Mouse (Mus musculus) neural tube, embryonic 11.5 days (tissue): ENCODE results near the gene Phospho1. TPM values are rescaled to one million over a fixed set of nuclear protein-coding genes. Genes with fewer than 3 reads are reported as not detected.

ENCODE experiments used
- ATAC-seq: fragments of 200-750 bp; cut with Nextera tagmentation; 2 replicates; pipeline ENCODE4 v1.8.0; 2017; ENCODE audit warnings: moderate number of reproducible peaks, mild to moderate bottlenecking, moderate TSS enrichment, moderate library complexity; ENCODE audit not compliant: insufficient read depth, low FRiP score, low TSS enrichment
- DNase-seq: peaks from one replicate; pipeline ENCODE4 v3.0.0-alpha.2; 2015; ENCODE audit warnings: low spot score
- H3K27ac ChIP-seq: fragments of 300-500 bp; sonication (generic); 2 replicates; pipeline ENCODE4 v1.5.1; 2014; ENCODE audit warnings: low read depth, mild to moderate bottlenecking, low read length
- H3K27me3 ChIP-seq: fragments of 300-500 bp; sonication (generic); 2 replicates; pipeline ENCODE4 v1.6.1; 2014; ENCODE audit warnings: mild to moderate bottlenecking, low read length, mixed read lengths; ENCODE audit not compliant: control insufficient read depth, insufficient read depth
- H3K36me3 ChIP-seq: fragments of 300-500 bp; sonication (generic); 2 replicates; pipeline ENCODE4 v1.6.1; 2014; ENCODE audit warnings: mild to moderate bottlenecking, low read length, moderate library complexity, mixed read lengths; ENCODE audit not compliant: control insufficient read depth, insufficient read depth
- H3K4me1 ChIP-seq: fragments of 300-500 bp; sonication (generic); 2 replicates; pipeline ENCODE4 v1.6.1; 2014; ENCODE audit warnings: low read length, mixed read lengths; ENCODE audit not compliant: control insufficient read depth, insufficient read depth
- H3K4me2 ChIP-seq: fragments of 300-500 bp; sonication (generic); 2 replicates; pipeline ENCODE4 v1.6.1; 2014; ENCODE audit warnings: low read depth, mild to moderate bottlenecking, moderate library complexity
- H3K4me3 ChIP-seq: fragments of 300-500 bp; sonication (generic); 2 replicates; pipeline ENCODE4 v1.5.1; 2014; ENCODE audit warnings: low read depth, low read length
- H3K9ac ChIP-seq: fragments of 300-500 bp; sonication (generic); 2 replicates; pipeline ENCODE4 v1.6.1; 2014; ENCODE audit warnings: mild to moderate bottlenecking, low read length
- H3K9me3 ChIP-seq: fragments of 300-500 bp; sonication (generic); 2 replicates; pipeline ENCODE4 v1.6.1; 2016; ENCODE audit warnings: low read length; ENCODE audit not compliant: control insufficient read depth
- WGBS: fragments of 180-500 bp; shearing (Covaris S2); extraction: QIAGEN DNeasy Blood & Tissue Kit; methylation state at CpG from one replicate; pipeline ENCODE4 v1.1.7; 2014; 5-methylcytosine and 5-hydroxymethylcytosine counted together
- polyA plus RNA-seq: library from polyadenylated mRNA; unstranded; fragments of >200 nt; fragmentation: Nextera tagmentation; extraction: Ambion mirVana; gene quantifications from 2 replicates; pipeline ENCODE4 v1.2.1, GENCODE M21; 2014

The Phospho1 gene
- polyA plus RNA-seq, 1 experiment from 2014 or later: not detected

DNA sequence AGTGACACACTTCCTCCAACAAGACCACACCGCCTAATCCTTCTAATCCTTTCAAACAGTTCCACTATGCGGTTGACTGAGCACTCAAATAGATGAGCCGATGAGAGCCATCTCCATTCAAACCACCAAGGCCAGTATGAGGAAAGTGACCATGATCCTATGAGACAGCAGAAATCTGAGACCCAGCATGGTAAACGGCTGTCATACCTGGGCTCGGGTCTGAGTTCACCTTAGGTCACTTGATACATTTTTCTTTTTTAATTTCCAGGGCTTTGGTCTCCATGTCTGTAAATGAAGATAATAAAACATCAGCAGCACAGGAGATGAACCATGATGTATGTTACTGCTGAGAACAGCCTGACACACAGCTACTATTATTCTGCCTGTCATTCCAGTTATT is 16.4 kb upstream of the Phospho1 start:
- Histone ChIP-seq H3K36me3 (no peaks in the 10 kb centered on the region), H3K9me3 (no peaks in the 10 kb centered on the region; the same call in 1 of the 2 replicates), H3K4me2 (no peak overlapping the region), H3K4me3 (no peak overlapping the region), H3K27ac (no peak overlapping the region), H3K27me3 (no peaks in the 10 kb centered on the region), H3K9ac (no peak overlapping the region), H3K4me1 (no peaks in the 10 kb centered on the region; the same call in 1 of the 2 replicates)
- ATAC-seq (no peak), DNase-seq (no peak)
- 96% methylated on average over 5 of the region's 5 CpGs for WGBS

DNA sequence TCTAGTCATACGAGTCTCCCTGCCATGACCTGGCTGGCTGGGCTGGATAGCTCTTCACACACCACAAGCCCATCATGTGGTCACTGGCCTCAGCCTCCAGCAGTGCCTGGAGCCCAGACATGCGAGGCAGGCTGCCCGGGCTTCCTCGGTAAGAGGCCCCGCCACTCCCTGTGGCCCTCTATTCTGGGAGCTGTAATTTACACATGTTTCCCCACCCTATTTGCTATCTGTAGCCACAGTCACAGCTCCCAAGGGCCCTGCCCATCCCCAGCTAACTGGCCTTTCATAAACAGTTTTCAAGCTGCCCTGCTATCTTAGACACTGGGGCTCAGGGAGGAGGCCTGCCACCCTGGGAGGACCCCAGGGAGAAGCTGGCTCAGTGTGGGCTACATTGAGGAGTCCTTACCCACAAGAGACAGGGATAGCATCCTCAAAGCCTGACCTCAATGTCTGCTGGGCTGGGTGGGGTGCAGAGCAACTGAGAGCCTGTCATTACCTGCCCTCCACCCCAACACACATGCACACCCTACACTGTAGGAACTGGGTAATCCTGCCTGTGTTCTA is 15.8 kb upstream of the Phospho1 start:
- ATAC-seq: no peak
- DNase-seq: no peak
- Histone ChIP-seq H3K9me3 (no peaks in the 10 kb centered on the region; the same call in 1 of the 2 replicates), H3K27me3 (no peaks in the 10 kb centered on the region), H3K36me3 (no peaks in the 10 kb centered on the region), H3K9ac (peak overlapping the region; percentile 6; the same call in 1 of the 2 replicates), H3K4me3 (no peak overlapping the region), H3K4me2 (no peak overlapping the region), H3K27ac (no peak overlapping the region), H3K4me1 (no peaks in the 10 kb centered on the region; the same call in 1 of the 2 replicates)
- WGBS: 90% methylated on average over 5 of the region's 5 CpGs

DNA sequence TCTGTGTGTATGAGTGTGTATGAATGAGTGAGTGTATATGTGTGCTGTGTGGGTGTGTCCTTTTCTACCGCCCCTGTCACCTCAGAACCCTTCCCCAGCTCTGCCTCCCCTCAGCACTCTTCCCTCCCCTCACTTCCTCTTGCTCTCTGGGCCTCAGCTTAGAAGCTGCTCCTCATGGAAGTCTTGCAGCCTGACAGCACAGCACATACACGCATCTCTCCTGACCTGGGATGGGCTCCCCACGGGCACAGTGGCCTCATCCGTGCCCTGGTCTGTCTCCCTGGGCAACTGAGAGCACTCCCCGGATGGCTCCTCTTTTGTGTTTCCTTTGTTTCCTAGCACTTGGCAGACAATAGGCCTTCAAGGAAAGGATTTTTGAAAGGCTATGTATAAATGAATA is 14.7 kb upstream of the Phospho1 start:
- no peak overlapping the region for H3K9ac ChIP-seq
- H3K4me3 ChIP-seq: no peak overlapping the region
- WGBS: 38% methylated on average over 5 of the region's 5 CpGs
- no peaks in the 10 kb centered on the region; the same call in 1 of the 2 replicates for H3K9me3 ChIP-seq
- no peak overlapping the region for H3K4me2 ChIP-seq
- H3K36me3 ChIP-seq: no peaks in the 10 kb centered on the region
- H3K4me1 ChIP-seq: no peaks in the 10 kb centered on the region; the same call in 1 of the 2 replicates
- DNase-seq (no peak), ATAC-seq (no peak)
- H3K27me3 ChIP-seq: no peaks in the 10 kb centered on the region
- H3K27ac ChIP-seq: no peak overlapping the region

DNA sequence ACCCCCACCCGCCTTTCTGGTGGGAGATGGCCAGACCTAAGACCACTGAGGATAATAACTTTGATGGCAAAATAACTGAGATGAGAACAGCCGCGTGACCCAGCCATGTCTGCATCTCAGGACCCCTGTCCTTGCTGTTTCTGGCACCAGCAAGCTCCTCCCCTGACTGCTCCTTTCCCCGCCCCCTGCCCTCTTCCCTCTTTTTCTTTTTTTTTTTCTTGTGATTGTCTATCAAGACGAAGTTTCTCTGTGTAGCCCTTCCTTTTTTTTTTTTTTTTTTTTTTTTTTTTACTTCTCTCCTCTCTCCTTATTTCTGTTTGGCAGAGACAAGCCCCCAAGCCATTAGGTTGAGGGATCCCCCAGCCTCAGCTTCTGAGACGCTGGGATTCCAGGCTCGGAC is 13.5 kb upstream of the Phospho1 start:
- Histone ChIP-seq H3K36me3 (no peaks in the 10 kb centered on the region), H3K4me1 (no peaks in the 10 kb centered on the region; the same call in 1 of the 2 replicates), H3K4me2 (no peak overlapping the region), H3K4me3 (no peak overlapping the region), H3K9ac (no peak overlapping the region), H3K27me3 (no peaks in the 10 kb centered on the region), H3K27ac (no peak overlapping the region), H3K9me3 (no peaks in the 10 kb centered on the region; the same call in 1 of the 2 replicates)
- ATAC-seq (no peak), DNase-seq (no peak)
- 55% methylated on average over 7 of the region's 7 CpGs for WGBS

DNA sequence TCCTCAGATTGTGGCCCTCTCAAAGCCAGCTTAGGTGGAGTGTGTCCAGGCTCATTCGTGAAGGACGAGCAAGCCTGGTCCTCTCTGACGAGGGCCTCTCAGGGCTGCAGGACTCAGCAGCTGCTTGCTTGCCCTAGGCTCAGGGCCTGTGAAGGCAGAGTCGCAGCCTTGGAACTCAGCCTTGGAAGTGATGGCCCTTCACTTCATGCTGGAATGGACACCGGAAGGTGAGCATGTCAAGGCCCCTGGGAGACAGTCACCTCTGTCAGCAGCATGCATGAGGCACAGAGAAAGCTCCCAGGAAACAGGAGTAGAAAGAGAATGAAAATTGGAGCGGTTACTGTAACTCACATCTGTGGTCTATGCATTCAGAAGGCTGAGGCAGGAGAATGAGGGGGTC is 12.6 kb upstream of the Phospho1 start:
- Histone ChIP-seq H3K9me3 (no peaks in the 10 kb centered on the region; the same call in 1 of the 2 replicates), H3K4me3 (no peak overlapping the region), H3K9ac (no peak overlapping the region), H3K4me1 (no peaks in the 10 kb centered on the region; the same call in 1 of the 2 replicates), H3K4me2 (no peak overlapping the region), H3K27ac (no peak overlapping the region), H3K27me3 (no peaks in the 10 kb centered on the region), H3K36me3 (no peaks in the 10 kb centered on the region)
- ATAC-seq (no peak), DNase-seq (no peak)
- whole genome bisulfite sequencing: 84% methylated on average over 6 of the region's 6 CpGs

DNA sequence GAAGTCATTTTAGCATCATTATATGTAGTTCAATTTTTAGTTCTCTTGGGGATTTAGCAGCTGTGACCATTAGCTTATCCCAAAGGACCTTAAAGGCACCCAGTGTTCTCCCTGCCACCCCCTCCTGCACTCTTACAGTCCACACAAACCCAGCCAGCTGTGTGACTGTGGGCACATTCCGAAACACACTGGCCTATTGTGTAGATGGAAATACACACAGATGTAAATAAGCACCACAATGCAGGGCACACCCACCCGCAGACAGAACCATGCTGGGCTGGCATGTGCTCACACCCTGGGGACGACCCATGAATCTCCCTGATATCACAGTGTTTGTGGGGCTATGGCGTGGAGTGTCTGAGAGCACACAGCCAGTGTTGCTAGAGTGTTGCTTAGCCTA is 12.1 kb upstream of the Phospho1 start:
- no peak for ATAC-seq
- Histone ChIP-seq H3K27ac (no peak overlapping the region), H3K27me3 (no peaks in the 10 kb centered on the region), H3K9me3 (no peaks in the 10 kb centered on the region; the same call in 1 of the 2 replicates), H3K9ac (no peak overlapping the region), H3K36me3 (no peaks in the 10 kb centered on the region), H3K4me2 (no peak overlapping the region), H3K4me3 (no peak overlapping the region), H3K4me1 (no peaks in the 10 kb centered on the region; the same call in 1 of the 2 replicates)
- 77% methylated on average over 4 of the region's 4 CpGs for WGBS
- no peak for DNase-seq

DNA sequence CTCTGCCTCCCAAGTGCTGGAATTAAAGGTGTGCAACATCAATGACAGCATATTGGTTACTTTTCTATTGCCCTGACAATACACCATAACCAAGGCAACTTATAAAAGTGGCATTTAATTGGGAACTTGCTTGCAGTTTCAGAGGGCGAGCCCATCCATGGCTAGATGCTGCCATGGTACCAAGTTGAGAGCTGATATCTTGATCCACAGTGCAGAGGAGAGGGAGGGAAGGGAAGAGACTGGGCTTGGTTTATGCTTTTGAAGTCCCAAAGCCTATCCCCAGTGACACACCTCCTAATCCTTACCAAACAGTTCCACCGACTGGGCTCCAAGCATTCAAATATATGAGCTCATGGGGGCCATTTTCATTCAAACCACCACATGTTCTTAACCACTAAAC is 10.2 kb upstream of the Phospho1 start:
- Histone ChIP-seq H3K27ac (no peak overlapping the region), H3K9ac (no peak overlapping the region), H3K9me3 (no peaks in the 10 kb centered on the region), H3K36me3 (no peaks in the 10 kb centered on the region), H3K4me2 (no peak overlapping the region), H3K27me3 (no peaks in the 10 kb centered on the region), H3K4me3 (no peak overlapping the region), H3K4me1 (no peaks in the 10 kb centered on the region; the same call in 1 of the 2 replicates)
- DNase-seq (no peak), ATAC-seq (no peak)
- WGBS: 90% methylated on average over 2 of the region's 2 CpGs

DNA sequence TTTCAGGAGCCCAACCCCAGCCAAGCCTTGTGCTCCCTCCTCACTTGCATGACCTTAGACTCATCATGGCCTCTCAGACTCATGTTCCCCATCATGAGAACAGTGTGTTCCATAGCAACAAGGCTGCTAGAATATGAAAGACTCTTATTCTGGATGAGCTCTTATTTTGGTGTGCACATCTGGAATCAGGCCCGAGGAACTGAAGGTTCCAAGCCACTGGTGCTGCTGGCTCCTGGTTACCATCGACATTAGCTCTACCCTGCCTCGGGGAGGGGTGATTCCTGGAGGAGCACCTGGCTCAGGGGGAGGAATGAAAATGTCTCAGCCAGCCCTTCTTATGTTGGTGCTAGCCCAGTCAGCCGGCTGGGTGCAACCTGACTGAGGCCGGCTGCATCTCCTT is 9.4 kb upstream of the Phospho1 start:
- WGBS: 80% methylated on average over 5 of the region's 5 CpGs
- H3K9ac ChIP-seq: no peak overlapping the region
- ATAC-seq (no peak), DNase-seq (no peak)
- no peak overlapping the region for H3K27ac ChIP-seq
- H3K9me3 ChIP-seq: no peaks in the 10 kb centered on the region
- no peaks in the 10 kb centered on the region for H3K36me3 ChIP-seq
- H3K27me3 ChIP-seq: no peaks in the 10 kb centered on the region
- no peaks in the 10 kb centered on the region for H3K4me1 ChIP-seq
- H3K4me3 ChIP-seq: no peak overlapping the region
- H3K4me2 ChIP-seq: no peak overlapping the region

DNA sequence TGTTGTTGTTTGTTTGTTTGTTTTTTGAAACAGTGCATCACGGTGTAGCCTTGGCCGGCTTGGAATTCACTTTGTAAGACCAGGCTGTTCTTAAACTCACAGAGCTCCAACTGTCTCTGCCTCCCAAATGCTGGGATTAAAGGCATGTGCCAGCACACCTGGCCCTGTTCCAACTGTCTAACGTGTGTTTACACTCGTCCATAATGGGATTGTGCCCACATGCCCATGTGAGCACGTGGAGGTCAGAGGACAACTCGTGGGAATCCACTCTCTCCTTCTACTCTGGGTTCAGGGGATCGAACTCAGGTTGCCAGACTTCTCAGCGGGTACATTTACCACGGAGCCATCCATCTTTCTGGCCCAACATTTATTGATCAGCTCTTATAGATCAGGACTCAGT is 8.9 kb upstream of the Phospho1 start:
- no peak for DNase-seq
- no peaks in the 10 kb centered on the region for H3K9me3 ChIP-seq
- 81% methylated on average over 9 of the region's 9 CpGs for WGBS

More for the DNA sequence above, 8.9 kb upstream of the Phospho1 start:
- H3K36me3 ChIP-seq: no peaks in the 10 kb centered on the region
- no peak for ATAC-seq
- no peak overlapping the region for H3K4me3 ChIP-seq
- H3K27me3 ChIP-seq: no peaks in the 10 kb centered on the region
- H3K27ac ChIP-seq: no peak overlapping the region
- no peaks in the 10 kb centered on the region for H3K4me1 ChIP-seq
- H3K9ac ChIP-seq: no peak overlapping the region
- H3K4me2 ChIP-seq: no peak overlapping the region
